Mouse (Mus musculus): ENCODE results near the gene Nhsl1. TPM values are rescaled to one million over a fixed set of nuclear protein-coding genes. Genes with fewer than 3 reads are reported as not detected.

Nhsl1 gene
- polyA plus RNA-seq, 1 experiment from 2014 or later = 2.9 TPM

DNA sequence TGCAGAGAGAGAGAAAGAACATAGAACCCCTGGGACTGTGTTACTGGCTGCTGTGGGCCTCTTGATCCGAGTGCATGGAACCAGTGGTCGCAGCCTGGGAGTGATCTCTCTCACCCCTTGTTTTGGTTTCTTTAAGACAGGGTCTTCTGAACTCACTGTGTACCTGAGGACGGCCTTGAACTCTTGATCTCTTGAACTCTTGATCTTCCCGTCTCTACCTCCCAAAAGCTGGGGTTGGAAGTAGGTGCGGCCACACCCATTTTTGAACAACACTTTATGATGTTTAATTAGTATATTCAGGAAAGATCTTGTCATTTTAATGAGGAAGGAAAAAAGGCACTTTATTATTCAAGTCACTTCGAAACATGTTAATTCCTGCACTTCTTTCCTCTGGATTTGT is 37.7 kb downstream of the Nhsl1 start:
- Histone ChIP-seq H3K27me3 (replicated peaks; ENCODE audit: control insufficient read depth, insufficient read depth, low read length) (no peaks in the 10 kb centered on the region), H3K4me1 (replicated peaks; ENCODE audit: control insufficient read depth, insufficient read depth, low read length) (no peaks in the 10 kb centered on the region), H3K9ac (ENCODE audit: low read depth, low read length) (no peak overlapping the region), H3K4me2 (no peak overlapping the region), H3K27ac (ENCODE audit: low read depth, low read length) (no peak overlapping the region), H3K9me3 (ENCODE audit: control insufficient read depth, low read length) (no peaks in the 10 kb centered on the region), H3K4me3 (ENCODE audit: low read depth, low read length) (no peak overlapping the region), H3K36me3 (ENCODE audit: control insufficient read depth, insufficient read depth, low read length) (no peaks in the 10 kb centered on the region)
- DNase-seq (ENCODE audit: low spot score) = no peak
- ATAC-seq (replicated peaks; ENCODE audit: low FRiP score) = no peak
- WGBS = 85% methylated on average over 6 of the region's 6 CpGs

DNA sequence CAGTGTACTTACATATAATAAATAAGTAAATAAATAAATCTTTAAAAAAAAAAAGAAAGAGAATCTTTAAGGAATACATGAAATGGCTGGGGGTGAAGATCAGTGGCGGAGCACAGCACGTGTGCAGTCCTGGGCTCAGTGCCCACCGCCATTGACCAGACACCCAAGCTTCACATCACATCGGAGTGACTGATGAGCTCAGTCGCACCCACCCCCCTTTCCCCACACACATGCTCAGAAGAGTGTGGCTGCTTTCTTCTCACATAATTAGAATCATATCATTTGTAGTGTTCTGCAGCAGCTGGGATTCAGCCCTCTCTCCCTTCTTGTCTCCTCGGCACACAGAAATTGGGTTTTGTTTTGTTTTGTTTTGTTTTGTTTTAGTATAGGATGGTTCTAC is 38.4 kb downstream of the Nhsl1 start:
- Histone ChIP-seq H3K4me2 (no peak overlapping the region), H3K4me3 (ENCODE audit: low read depth, low read length) (no peak overlapping the region), H3K9ac (ENCODE audit: low read depth, low read length) (no peak overlapping the region), H3K4me1 (replicated peaks; ENCODE audit: control insufficient read depth, insufficient read depth, low read length) (no peaks in the 10 kb centered on the region), H3K36me3 (ENCODE audit: control insufficient read depth, insufficient read depth, low read length) (no peaks in the 10 kb centered on the region), H3K9me3 (ENCODE audit: control insufficient read depth, low read length) (no peaks in the 10 kb centered on the region), H3K27ac (ENCODE audit: low read depth, low read length) (no peak overlapping the region), H3K27me3 (replicated peaks; ENCODE audit: control insufficient read depth, insufficient read depth, low read length) (no peaks in the 10 kb centered on the region)
- DNase-seq (ENCODE audit: low spot score) (no peak), ATAC-seq (replicated peaks; ENCODE audit: low FRiP score) (no peak)
- 81% methylated on average over 6 of the region's 6 CpGs for WGBS

DNA sequence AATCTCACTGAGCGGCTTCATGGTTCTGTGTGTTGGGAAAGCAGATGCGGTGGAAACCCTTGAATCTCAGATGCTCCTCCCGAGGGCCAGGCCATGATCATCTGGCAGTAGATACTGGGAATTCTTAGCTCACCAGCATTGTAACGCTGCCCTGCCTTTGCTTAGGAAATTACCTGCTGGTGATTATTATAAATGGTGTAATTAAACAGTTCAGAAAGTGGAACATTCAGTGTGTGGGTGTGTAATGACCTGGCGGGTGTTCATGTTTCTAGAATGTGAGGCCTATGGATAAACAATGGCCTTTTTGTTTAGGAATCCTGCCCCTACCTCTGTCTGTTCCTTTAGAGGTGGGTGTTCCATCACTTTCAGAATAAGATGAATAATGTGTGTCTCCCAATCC is 39.7 kb downstream of the Nhsl1 start:
- H3K27ac ChIP-seq (ENCODE audit: low read depth, low read length) = no peak overlapping the region
- 87% methylated on average over 5 of the region's 5 CpGs for WGBS
- H3K4me1 ChIP-seq (replicated peaks; ENCODE audit: control insufficient read depth, insufficient read depth, low read length) = no peaks in the 10 kb centered on the region

DNA sequence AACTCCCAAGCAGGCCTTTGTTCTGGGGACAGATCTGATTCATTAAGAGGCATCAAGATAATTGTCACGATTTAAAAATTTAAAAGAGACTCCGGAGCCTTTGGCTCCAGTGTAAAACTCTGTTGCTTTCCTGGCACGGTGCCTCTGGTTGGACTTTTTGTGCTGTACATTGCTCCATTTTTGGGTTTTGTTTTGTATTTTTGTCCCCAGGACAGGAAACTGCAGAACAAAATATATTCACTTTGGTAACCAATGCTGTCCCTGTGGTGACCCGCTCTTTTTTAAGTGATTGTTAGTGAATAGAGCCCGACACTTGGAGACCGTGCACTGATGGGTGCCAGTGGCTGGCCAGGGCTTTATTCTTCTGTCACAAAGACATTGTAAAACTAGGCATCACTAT is 41.4 kb downstream of the Nhsl1 start:
- Histone ChIP-seq H3K9ac (ENCODE audit: low read depth, low read length) (no peak overlapping the region), H3K4me3 (ENCODE audit: low read depth, low read length) (no peak overlapping the region), H3K4me1 (replicated peaks; ENCODE audit: control insufficient read depth, insufficient read depth, low read length) (no peaks in the 10 kb centered on the region), H3K36me3 (ENCODE audit: control insufficient read depth, insufficient read depth, low read length) (no peaks in the 10 kb centered on the region), H3K4me2 (no peak overlapping the region), H3K27me3 (replicated peaks; ENCODE audit: control insufficient read depth, insufficient read depth, low read length) (no peaks in the 10 kb centered on the region), H3K9me3 (ENCODE audit: control insufficient read depth, low read length) (no peaks in the 10 kb centered on the region), H3K27ac (ENCODE audit: low read depth, low read length) (no peak overlapping the region)
- WGBS = 88% methylated on average over 6 of the region's 6 CpGs
- ATAC-seq (replicated peaks; ENCODE audit: low FRiP score) (no peak), DNase-seq (ENCODE audit: low spot score) (no peak)

More for the DNA sequence above, 39.7 kb downstream of the Nhsl1 start:
- Histone ChIP-seq H3K27me3 (replicated peaks; ENCODE audit: control insufficient read depth, insufficient read depth, low read length) (no peaks in the 10 kb centered on the region), H3K9me3 (ENCODE audit: control insufficient read depth, low read length) (no peaks in the 10 kb centered on the region), H3K36me3 (ENCODE audit: control insufficient read depth, insufficient read depth, low read length) (no peaks in the 10 kb centered on the region), H3K9ac (ENCODE audit: low read depth, low read length) (no peak overlapping the region), H3K4me2 (no peak overlapping the region), H3K4me3 (ENCODE audit: low read depth, low read length) (no peak overlapping the region)
- DNase-seq (ENCODE audit: low spot score) = no peak
- no peak for ATAC-seq (replicated peaks; ENCODE audit: low FRiP score)

DNA sequence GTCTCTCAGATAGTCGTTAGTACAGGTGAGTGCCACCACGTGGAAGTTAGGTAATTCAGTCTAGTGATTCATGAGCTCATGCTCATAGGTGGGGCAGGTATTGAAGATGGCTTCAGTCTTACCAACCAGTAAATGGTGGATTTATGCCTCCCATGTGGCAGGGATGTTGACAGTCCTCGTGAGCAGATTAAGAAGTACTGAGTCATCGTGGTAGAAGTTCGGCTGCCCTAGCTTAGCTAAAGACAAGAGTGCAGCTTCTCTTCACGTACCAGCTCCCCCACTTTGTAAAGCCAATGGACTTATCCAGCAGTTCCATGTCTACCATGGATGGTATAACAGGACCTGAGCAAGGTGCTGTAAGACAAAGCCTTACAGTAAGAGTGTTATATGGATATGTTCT is 46.6 kb downstream of the Nhsl1 start:
- no peak overlapping the region for H3K4me2 ChIP-seq
- no peaks in the 10 kb centered on the region for H3K27me3 ChIP-seq (replicated peaks; ENCODE audit: control insufficient read depth, insufficient read depth, low read length)
- WGBS = 67% methylated on average over 6 of the region's 6 CpGs
- H3K36me3 ChIP-seq (ENCODE audit: control insufficient read depth, insufficient read depth, low read length) = no peaks in the 10 kb centered on the region
- H3K27ac ChIP-seq (ENCODE audit: low read depth, low read length) = no peak overlapping the region
- ATAC-seq (replicated peaks; ENCODE audit: low FRiP score) (no peak), DNase-seq (ENCODE audit: low spot score) (no peak)
- H3K9ac ChIP-seq (ENCODE audit: low read depth, low read length) = no peak overlapping the region
- H3K9me3 ChIP-seq (ENCODE audit: control insufficient read depth, low read length) = no peaks in the 10 kb centered on the region
- H3K4me1 ChIP-seq (replicated peaks; ENCODE audit: control insufficient read depth, insufficient read depth, low read length) = no peaks in the 10 kb centered on the region
- no peak overlapping the region for H3K4me3 ChIP-seq (ENCODE audit: low read depth, low read length)

DNA sequence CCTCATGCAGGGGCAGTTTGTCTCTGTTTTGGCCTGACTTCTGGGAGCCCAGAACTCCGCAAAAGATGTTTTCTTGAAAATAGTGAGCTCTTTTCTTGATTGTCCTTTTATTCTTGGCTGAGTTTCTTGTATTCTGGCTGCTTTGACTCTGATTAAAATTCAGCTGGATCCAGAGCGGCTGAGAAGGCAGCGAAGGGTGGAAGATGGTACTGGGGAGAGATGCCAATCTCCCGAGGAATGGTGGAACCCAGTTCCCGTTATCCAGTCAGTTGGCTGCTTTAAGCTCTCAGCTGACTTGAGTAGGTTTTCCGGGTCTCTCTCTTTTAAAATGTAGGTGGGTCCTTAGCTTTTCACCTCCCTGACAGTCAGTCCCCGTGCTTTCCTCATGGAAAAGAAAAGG is 47.9 kb downstream of the Nhsl1 start:
- H3K4me3 ChIP-seq (ENCODE audit: low read depth, low read length) = no peak overlapping the region
- WGBS = 85% methylated on average over 7 of the region's 7 CpGs
- H3K9ac ChIP-seq (ENCODE audit: low read depth, low read length) = no peak overlapping the region
- H3K4me1 ChIP-seq (replicated peaks; ENCODE audit: control insufficient read depth, insufficient read depth, low read length) = no peaks in the 10 kb centered on the region
- H3K4me2 ChIP-seq = no peak overlapping the region
- DNase-seq (ENCODE audit: low spot score) (no peak), ATAC-seq (replicated peaks; ENCODE audit: low FRiP score) (no peak)
- no peaks in the 10 kb centered on the region for H3K9me3 ChIP-seq (ENCODE audit: control insufficient read depth, low read length)
- H3K27ac ChIP-seq (ENCODE audit: low read depth, low read length) = no peak overlapping the region
- no peaks in the 10 kb centered on the region for H3K27me3 ChIP-seq (replicated peaks; ENCODE audit: control insufficient read depth, insufficient read depth, low read length)
- no peaks in the 10 kb centered on the region for H3K36me3 ChIP-seq (ENCODE audit: control insufficient read depth, insufficient read depth, low read length)

DNA sequence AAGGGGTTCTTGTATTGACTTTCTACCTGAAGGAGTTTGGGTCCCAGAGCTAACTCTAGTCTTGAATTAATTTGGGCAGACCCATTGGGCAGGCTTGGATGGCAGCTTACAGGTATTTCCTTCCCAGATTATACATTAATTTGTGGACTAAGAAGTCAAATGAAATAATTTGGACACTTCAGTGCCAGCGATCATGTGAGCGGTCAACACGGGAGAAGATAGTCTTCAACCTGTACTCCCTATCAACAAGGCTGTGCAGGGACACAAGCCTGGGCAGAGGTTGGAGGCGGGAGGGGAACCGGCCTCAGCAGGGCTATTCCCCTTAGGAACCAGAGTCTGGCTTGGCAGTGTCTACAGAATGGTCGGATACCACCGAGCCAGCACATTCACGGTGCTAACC is 49.3 kb downstream of the Nhsl1 start:
- Histone ChIP-seq H3K27ac (ENCODE audit: low read depth, low read length) (no peak overlapping the region), H3K9ac (ENCODE audit: low read depth, low read length) (no peak overlapping the region), H3K27me3 (replicated peaks; ENCODE audit: control insufficient read depth, insufficient read depth, low read length) (no peaks in the 10 kb centered on the region), H3K36me3 (ENCODE audit: control insufficient read depth, insufficient read depth, low read length) (no peaks in the 10 kb centered on the region), H3K4me3 (ENCODE audit: low read depth, low read length) (no peak overlapping the region), H3K4me1 (replicated peaks; ENCODE audit: control insufficient read depth, insufficient read depth, low read length) (0 out of 2 replicates have a peak, but pooled peaks cover 3% of the 10 kb centered on the region), H3K4me2 (no peak overlapping the region), H3K9me3 (ENCODE audit: control insufficient read depth, low read length) (no peaks in the 10 kb centered on the region)
- WGBS = 86% methylated on average over 8 of the region's 8 CpGs
- ATAC-seq (replicated peaks; ENCODE audit: low FRiP score) = no peak
- no peak for DNase-seq (ENCODE audit: low spot score)

DNA sequence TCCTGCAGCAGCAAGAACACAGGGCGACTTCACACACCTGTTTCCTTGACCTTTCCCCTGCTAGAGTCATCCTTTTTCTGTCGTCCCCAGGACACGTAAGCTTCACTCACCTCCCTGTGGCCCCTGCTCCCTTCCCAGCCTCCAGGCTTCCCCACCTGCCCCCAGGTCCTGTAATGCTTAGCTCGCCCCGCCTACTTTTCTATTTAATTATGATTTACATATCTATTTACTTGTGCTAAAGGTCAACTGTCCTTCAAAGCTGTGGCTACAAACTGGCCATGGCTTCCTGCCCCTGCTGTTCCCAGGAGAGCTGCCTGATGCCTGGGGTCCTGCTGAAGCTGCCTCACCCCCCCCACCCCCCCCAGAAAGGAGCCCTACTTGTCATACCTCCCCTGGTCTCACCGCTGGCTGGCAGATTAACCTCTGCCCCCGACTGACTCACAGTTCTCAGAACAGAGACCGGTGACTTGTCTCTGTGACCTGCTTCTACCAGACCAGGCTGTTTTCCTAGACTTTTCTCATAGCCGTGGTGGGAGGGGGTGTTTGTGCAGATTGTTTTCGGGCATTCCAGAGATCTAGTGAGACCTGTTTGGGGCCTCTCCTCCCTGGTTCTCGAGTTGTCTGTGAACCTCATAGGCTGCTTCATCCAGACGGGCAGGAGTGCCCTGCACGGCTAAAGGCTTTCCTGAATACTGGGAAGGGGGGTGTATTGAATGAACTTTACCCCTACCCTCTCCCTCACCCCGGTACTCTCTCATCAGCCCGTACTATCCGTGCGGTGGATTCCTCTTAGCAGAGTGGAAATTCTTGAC is 51.9 kb downstream of the Nhsl1 start:
- H3K9me3 ChIP-seq (ENCODE audit: control insufficient read depth, low read length) = no peaks in the 10 kb centered on the region
- H3K27ac ChIP-seq (ENCODE audit: low read depth, low read length) = peak overlapping the region; percentile 65
- DNase-seq (ENCODE audit: low spot score) (no peak), ATAC-seq (replicated peaks; ENCODE audit: low FRiP score) (peak; percentile 76)
- no peaks in the 10 kb centered on the region for H3K36me3 ChIP-seq (ENCODE audit: control insufficient read depth, insufficient read depth, low read length)
- no peak overlapping the region for H3K9ac ChIP-seq (ENCODE audit: low read depth, low read length)
- H3K27me3 ChIP-seq (replicated peaks; ENCODE audit: control insufficient read depth, insufficient read depth, low read length) = no peaks in the 10 kb centered on the region
- 52% methylated on average over 17 of the region's 17 CpGs for WGBS
- peak overlapping the region; percentile 19 for H3K4me2 ChIP-seq
- 0 out of 2 replicates have a peak, but pooled peaks cover 3% of the 10 kb centered on the region for H3K4me1 ChIP-seq (replicated peaks; ENCODE audit: control insufficient read depth, insufficient read depth, low read length)
- no peak overlapping the region for H3K4me3 ChIP-seq (ENCODE audit: low read depth, low read length)

DNA sequence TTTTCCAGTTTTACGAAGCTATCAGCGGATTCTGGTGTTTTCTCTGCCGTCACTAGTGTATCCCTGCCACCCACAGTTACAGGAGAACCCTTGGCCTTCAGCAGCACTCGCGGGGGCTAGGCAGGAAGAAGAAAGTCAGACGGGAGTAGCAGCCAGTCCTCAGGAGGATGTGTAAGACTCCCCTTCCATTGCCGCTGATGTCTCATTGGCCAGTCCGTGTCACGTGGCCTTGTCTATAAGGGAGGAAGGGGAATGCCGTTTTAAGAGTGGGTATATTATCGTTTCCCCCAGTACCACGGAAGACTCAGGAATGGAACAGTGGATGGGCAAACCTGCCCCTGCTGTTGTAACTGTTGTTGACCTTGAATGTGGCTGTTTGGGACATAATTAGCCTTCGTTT is 53.1 kb downstream of the Nhsl1 start:
- Histone ChIP-seq H3K9me3 (ENCODE audit: control insufficient read depth, low read length) (no peaks in the 10 kb centered on the region), H3K36me3 (ENCODE audit: control insufficient read depth, insufficient read depth, low read length) (no peaks in the 10 kb centered on the region), H3K4me3 (ENCODE audit: low read depth, low read length) (no peak overlapping the region), H3K9ac (ENCODE audit: low read depth, low read length) (no peak overlapping the region), H3K27ac (ENCODE audit: low read depth, low read length) (peak overlapping the region; percentile 65; the same call in 1 of the 2 replicates), H3K4me2 (peak overlapping the region; percentile 19), H3K4me1 (replicated peaks; ENCODE audit: control insufficient read depth, insufficient read depth, low read length) (0 out of 2 replicates have a peak, but pooled peaks cover 3% of the 10 kb centered on the region), H3K27me3 (replicated peaks; ENCODE audit: control insufficient read depth, insufficient read depth, low read length) (no peaks in the 10 kb centered on the region)
- ATAC-seq (replicated peaks; ENCODE audit: low FRiP score) (no peak), DNase-seq (ENCODE audit: low spot score) (no peak)
- WGBS = 55% methylated on average over 13 of the region's 13 CpGs

All from liver, embryonic 11.5 days (tissue).